Mouse (Mus musculus): ENCODE results near the gene Bcl6b. TPM values are rescaled to one million over a fixed set of nuclear protein-coding genes. Genes with fewer than 3 reads are reported as not detected.

Bcl6b gene
- polyA plus RNA-seq (2012; rRNA removed) = 0.98 and 2.2 TPM in 2 replicates

GRCm38 (mm10) chr11:70229260-70230010 lies at the start of gene Bcl6b:
Bcl6b (minus strand) TSS chr11:70229798.
- H3K27ac ChIP-seq (ENCODE audit: insufficient read depth, low read depth, low read length) = peak within 1 kb of the TSS; percentile 29
- WGBS = 3% methylated on average over 39 of the region's 39 CpGs
- H3K4me3 ChIP-seq (ENCODE audit: low read depth, low read length) = peak within 1 kb of the TSS; percentile 56
- H3K27me3 ChIP-seq (ENCODE audit: control insufficient read depth, insufficient read depth, low read length) = peaks cover 12% of the 10 kb centered on the region
- H3K36me3 ChIP-seq (ENCODE audit: control insufficient read depth, insufficient read depth, low read length) = no peaks in the 10 kb centered on the region
- peaks cover 12% of the 10 kb centered on the region for H3K4me1 ChIP-seq (ENCODE audit: control insufficient read depth, insufficient read depth, insufficient read length, low read length)
- TF ChIP-seq CTCF (IDR thresholded peaks at IDR 0.05; ENCODE audit: extremely low read depth, insufficient read length, insufficient replicate concordance, low read depth, low read length) (no peak), POLR2A (IDR thresholded peaks at IDR 0.05; ENCODE audit: low read depth, low read length) (no peak; the same call in 1 of the 2 replicates)

- TF ChIP-seq POLR2A (IDR thresholded peaks at IDR 0.05; ENCODE audit: low read depth, low read length) = no peak
- TF ChIP-seq CTCF (IDR thresholded peaks at IDR 0.05; ENCODE audit: extremely low read depth, insufficient read length, insufficient replicate concordance, low read depth, low read length) = no peak
- Histone ChIP-seq H3K4me3 (ENCODE audit: low read depth, low read length) (no peak overlapping the region), H3K4me1 (ENCODE audit: control insufficient read depth, insufficient read depth, insufficient read length, low read length) (no peaks in the 10 kb centered on the region), H3K27me3 (ENCODE audit: control insufficient read depth, insufficient read depth, low read length) (no peaks in the 10 kb centered on the region), H3K36me3 (ENCODE audit: control insufficient read depth, insufficient read depth, low read length) (no peaks in the 10 kb centered on the region), H3K27ac (ENCODE audit: insufficient read depth, low read depth, low read length) (no peak overlapping the region)
- WGBS = 83% methylated on average over 3 of the region's 3 CpGs
Measured at GRCm38 (mm10) chr11:70278961-70279360, 49.4 kb upstream of the Bcl6b start.

GRCm38 (mm10) chr11:70271641-70272040 lies 42.0 kb upstream of the Bcl6b start:
- 66% methylated on average over 7 of the region's 7 CpGs for WGBS
- H3K4me1 ChIP-seq (ENCODE audit: control insufficient read depth, insufficient read depth, insufficient read length, low read length) = no peaks in the 10 kb centered on the region

GRCm38 (mm10) chr11:70266405-70266804 lies 36.8 kb upstream of the Bcl6b start:
- no peak overlapping the region for H3K27ac ChIP-seq (ENCODE audit: insufficient read depth, low read depth, low read length)
- WGBS = 83% methylated on average over 1 of the region's 1 CpGs

More at GRCm38 (mm10) chr11:70271641-70272040, 42.0 kb upstream of the Bcl6b start:
- Histone ChIP-seq H3K27me3 (ENCODE audit: control insufficient read depth, insufficient read depth, low read length) (no peaks in the 10 kb centered on the region), H3K4me3 (ENCODE audit: low read depth, low read length) (no peak overlapping the region), H3K36me3 (ENCODE audit: control insufficient read depth, insufficient read depth, low read length) (no peaks in the 10 kb centered on the region), H3K27ac (ENCODE audit: insufficient read depth, low read depth, low read length) (no peak overlapping the region)
- TF ChIP-seq CTCF (IDR thresholded peaks at IDR 0.05; ENCODE audit: extremely low read depth, insufficient read length, insufficient replicate concordance, low read depth, low read length) = no peak
- TF ChIP-seq POLR2A (IDR thresholded peaks at IDR 0.05; ENCODE audit: low read depth, low read length) = no peak

GRCm38 (mm10) chr11:70265819-70266218 lies 36.2 kb upstream of the Bcl6b start:
- Histone ChIP-seq H3K27me3 (ENCODE audit: control insufficient read depth, insufficient read depth, low read length) (no peaks in the 10 kb centered on the region), H3K4me3 (ENCODE audit: low read depth, low read length) (no peak overlapping the region), H3K27ac (ENCODE audit: insufficient read depth, low read depth, low read length) (no peak overlapping the region), H3K36me3 (ENCODE audit: control insufficient read depth, insufficient read depth, low read length) (no peaks in the 10 kb centered on the region), H3K4me1 (ENCODE audit: control insufficient read depth, insufficient read depth, insufficient read length, low read length) (no peaks in the 10 kb centered on the region)
- WGBS = 75% methylated on average over 4 of the region's 4 CpGs
- TF ChIP-seq CTCF (IDR thresholded peaks at IDR 0.05; ENCODE audit: extremely low read depth, insufficient read length, insufficient replicate concordance, low read depth, low read length) (no peak), POLR2A (IDR thresholded peaks at IDR 0.05; ENCODE audit: low read depth, low read length) (no peak)

More at GRCm38 (mm10) chr11:70266405-70266804, 36.8 kb upstream of the Bcl6b start:
- TF ChIP-seq POLR2A (IDR thresholded peaks at IDR 0.05; ENCODE audit: low read depth, low read length) = no peak
- no peak overlapping the region for H3K4me3 ChIP-seq (ENCODE audit: low read depth, low read length)
- H3K27me3 ChIP-seq (ENCODE audit: control insufficient read depth, insufficient read depth, low read length) = no peaks in the 10 kb centered on the region
- H3K4me1 ChIP-seq (ENCODE audit: control insufficient read depth, insufficient read depth, insufficient read length, low read length) = no peaks in the 10 kb centered on the region
- H3K36me3 ChIP-seq (ENCODE audit: control insufficient read depth, insufficient read depth, low read length) = no peaks in the 10 kb centered on the region

- WGBS = 32% methylated on average over 3 of the region's 3 CpGs
- H3K27me3 ChIP-seq (ENCODE audit: control insufficient read depth, insufficient read depth, low read length) = no peaks in the 10 kb centered on the region
- H3K27ac ChIP-seq (ENCODE audit: insufficient read depth, low read depth, low read length) = no peak overlapping the region
Measured at GRCm38 (mm10) chr11:70265252-70265651, 35.7 kb upstream of the Bcl6b start.

GRCm38 (mm10) chr11:70259035-70259434 lies 29.4 kb upstream of the Bcl6b start:
- peaks cover 12% of the 10 kb centered on the region for H3K27me3 ChIP-seq (ENCODE audit: control insufficient read depth, insufficient read depth, low read length)
- TF ChIP-seq POLR2A (IDR thresholded peaks at IDR 0.05; ENCODE audit: low read depth, low read length) = no peak
- no peak for TF ChIP-seq CTCF (IDR thresholded peaks at IDR 0.05; ENCODE audit: extremely low read depth, insufficient read length, insufficient replicate concordance, low read depth, low read length)
- peaks cover 2% of the 10 kb centered on the region; the same call in 1 of the 2 replicates for H3K4me1 ChIP-seq (ENCODE audit: control insufficient read depth, insufficient read depth, insufficient read length, low read length)
- no peaks in the 10 kb centered on the region for H3K36me3 ChIP-seq (ENCODE audit: control insufficient read depth, insufficient read depth, low read length)
- WGBS = 64% methylated on average over 4 of the region's 4 CpGs
- H3K4me3 ChIP-seq (ENCODE audit: low read depth, low read length) = no peak overlapping the region
- H3K27ac ChIP-seq (ENCODE audit: insufficient read depth, low read depth, low read length) = no peak overlapping the region

More at GRCm38 (mm10) chr11:70265252-70265651, 35.7 kb upstream of the Bcl6b start:
- H3K36me3 ChIP-seq (ENCODE audit: control insufficient read depth, insufficient read depth, low read length) = no peaks in the 10 kb centered on the region
- TF ChIP-seq CTCF (IDR thresholded peaks at IDR 0.05; ENCODE audit: extremely low read depth, insufficient read length, insufficient replicate concordance, low read depth, low read length) (no peak), POLR2A (IDR thresholded peaks at IDR 0.05; ENCODE audit: low read depth, low read length) (no peak)
- no peak overlapping the region for H3K4me3 ChIP-seq (ENCODE audit: low read depth, low read length)
- no peaks in the 10 kb centered on the region for H3K4me1 ChIP-seq (ENCODE audit: control insufficient read depth, insufficient read depth, insufficient read length, low read length)

Data from small intestine, adult 2 months (tissue).